In the genomic region with DNA sequence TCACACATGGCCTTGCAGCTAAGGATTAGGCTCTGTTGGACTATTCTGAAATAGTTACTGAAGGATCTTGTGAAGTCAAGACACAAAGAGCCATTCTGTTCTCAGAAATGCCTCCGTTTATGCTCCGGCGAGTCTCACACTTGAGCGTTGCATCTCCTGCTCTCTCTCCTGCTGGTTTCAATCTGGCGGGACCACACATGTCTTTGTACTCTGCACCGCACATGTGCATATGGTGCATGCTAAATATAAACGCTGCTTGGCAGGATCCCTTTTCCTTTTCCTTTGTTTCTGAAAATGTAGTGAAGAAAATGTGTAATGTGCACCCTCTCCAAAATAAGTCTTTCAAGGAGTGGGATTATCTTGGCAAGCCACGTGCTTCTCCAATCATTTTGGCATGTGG, we compare ENCODE assay signal across 12 mouse cellular contexts.
DNase-seq lines count a peak whose midpoint lies in the region; ATAC-seq and TF ChIP-seq lines count a peak whose summit lies in the region.
"Had no signal": no experiment of that assay in that cellular context is flagged by ENCODE, and none has a peak within 500 bp of the region (broad histone marks: within the 10 kb centered on the region; RNA-seq: fewer than 3 reads in every experiment).

No protein-coding gene starts in this region.

- no peak overlapping the region for H3K4me3 ChIP-seq in lung, embryonic 14.5 days (ENCODE audit: low read depth, low read length)
- no peak overlapping the region for H3K4me3 ChIP-seq in forebrain, embryonic 15.5 days
- no peak overlapping the region for H3K4me3 ChIP-seq in intestine, postnatal 0 days (ENCODE audit: low read depth, low read length)
- H3K4me3 ChIP-seq: midbrain, embryonic 13.5 days had no signal

- no peak overlapping the region for H3K4me2 ChIP-seq in lung, embryonic 14.5 days
- H3K4me2 ChIP-seq in forebrain, embryonic 15.5 days (replicated peaks) = no peak overlapping the region
- H3K4me2 ChIP-seq in intestine, postnatal 0 days (replicated peaks; ENCODE audit: low read depth) = no peak overlapping the region
- H3K4me2 ChIP-seq: midbrain, embryonic 13.5 days had no signal

- TF ChIP-seq CTCF in lung, embryonic 14.5 days (IDR thresholded peaks at IDR 0.05; ENCODE audit: low read depth) = no peak
- no peak for TF ChIP-seq CTCF in intestine, postnatal 0 days (IDR thresholded peaks at IDR 0.05; ENCODE audit: low read depth)

- H3K9me3 ChIP-seq in lung, embryonic 14.5 days (ENCODE audit: low read depth, low read length) = no peaks in the 10 kb centered on the region
- no peaks in the 10 kb centered on the region for H3K9me3 ChIP-seq in forebrain, embryonic 15.5 days
- no peaks in the 10 kb centered on the region for H3K9me3 ChIP-seq in intestine, postnatal 0 days (ENCODE audit: control insufficient read depth)
- H3K9me3 ChIP-seq: midbrain, embryonic 13.5 days had no signal

- no peak overlapping the region for H3K27ac ChIP-seq in lung, embryonic 14.5 days (ENCODE audit: low read depth)
- H3K27ac ChIP-seq in forebrain, embryonic 15.5 days (replicated peaks) = peak overlapping the region; percentile 57
- no peak overlapping the region for H3K27ac ChIP-seq in intestine, postnatal 0 days (ENCODE audit: low read depth, low read length)
- H3K27ac ChIP-seq: liver, embryonic 14.5 days; midbrain, embryonic 13.5 days had no signal

- 75% methylated on average over 8 of the region's 8 CpGs for WGBS in lung, embryonic 14.5 days
- 28% methylated on average over 8 of the region's 8 CpGs for WGBS in forebrain, embryonic 15.5 days
- WGBS in intestine, postnatal 0 days = 74% methylated on average over 8 of the region's 8 CpGs

- no peak for ATAC-seq in lung, embryonic 14.5 days (ENCODE audit: insufficient read depth)
- peak; percentile 87 for ATAC-seq in forebrain, embryonic 15.5 days (replicated peaks)
- ATAC-seq in intestine, postnatal 0 days = no peak

- no peaks in the 10 kb centered on the region for H3K4me1 ChIP-seq in lung, embryonic 14.5 days (ENCODE audit: insufficient read depth)
- H3K4me1 ChIP-seq in forebrain, embryonic 15.5 days = 0 out of 2 replicates have a peak, but pooled peaks cover 3% of the 10 kb centered on the region
- H3K4me1 ChIP-seq in intestine, postnatal 0 days (replicated peaks; ENCODE audit: control insufficient read depth, insufficient read depth, low read length) = no peaks in the 10 kb centered on the region

- DNase-seq in lung, embryonic 14.5 days = peak; percentile 5
- DNase-seq in lung, postnatal 14 days = no peak
- DNase-seq in layer of hippocampus, postnatal 36 days = peak; percentile 51 to 57
- DNase-seq in right cerebral cortex, postnatal 36 days (ENCODE audit: low spot score in 2 of 2) = peak; percentile 60 to 82
- DNase-seq in adrenal gland, adult 2 months = no peak
- DNase-seq in lung, postnatal 4 days = no peak
- DNase-seq: kidney, adult 11 months; thymus, postnatal 14 days had no signal

- H3K9ac ChIP-seq in lung, embryonic 14.5 days = no peak overlapping the region
- no peak overlapping the region for H3K9ac ChIP-seq in forebrain, embryonic 15.5 days (replicated peaks)
- no peak overlapping the region for H3K9ac ChIP-seq in intestine, postnatal 0 days (ENCODE audit: low read depth, low read length)
- H3K9ac ChIP-seq: liver, embryonic 14.5 days; midbrain, embryonic 13.5 days had no signal

- H3K36me3 ChIP-seq in lung, embryonic 14.5 days (ENCODE audit: insufficient read depth) = no peaks in the 10 kb centered on the region
- H3K36me3 ChIP-seq in forebrain, embryonic 15.5 days = no peaks in the 10 kb centered on the region
- no peaks in the 10 kb centered on the region for H3K36me3 ChIP-seq in intestine, postnatal 0 days (ENCODE audit: control insufficient read depth, insufficient read depth)
- H3K36me3 ChIP-seq: midbrain, embryonic 13.5 days had no signal

- H3K27me3 ChIP-seq in lung, embryonic 14.5 days (ENCODE audit: insufficient read depth, low read length) = no peaks in the 10 kb centered on the region
- H3K27me3 ChIP-seq in forebrain, embryonic 15.5 days = no peaks in the 10 kb centered on the region
- no peaks in the 10 kb centered on the region for H3K27me3 ChIP-seq in intestine, postnatal 0 days (replicated peaks; ENCODE audit: control insufficient read depth, insufficient read depth, low read length)
- H3K27me3 ChIP-seq: midbrain, embryonic 13.5 days had no signal

Comparison
In these comparisons a context has a peak if more than half of its experiments do, and no peak if none do; other contexts are left out.
1. DNase-seq: peak in lung, embryonic 14.5 days (single experiment), layer of hippocampus, postnatal 36 days (2 of 2) and right cerebral cortex, postnatal 36 days (2 of 2); none in lung, postnatal 14 days (single experiment), adrenal gland, adult 2 months (single experiment) and lung, postnatal 4 days (0 of 2).